Mouse (Mus musculus) adrenal gland, postnatal 0 days (tissue): Measurements from ENCODE around the gene Rnf130. TPM values are rescaled to one million over a fixed set of nuclear protein-coding genes. Genes with fewer than 3 reads are reported as not detected.

Experiments
- microRNA-seq: library from miRNA; unstranded; fragments of <30 nt; microRNA quantifications from one replicate; pipeline ENCODE4, GENCODE M21; 2016; ENCODE audit warnings: borderline replicate concordance; ENCODE audit not compliant: insufficient number of aligned reads
- polyA plus RNA-seq: library from polyadenylated mRNA; unstranded; fragments of >200 nt; fragmentation: Nextera tagmentation; extraction: Ambion mirVana; gene quantifications from 2 replicates; pipeline ENCODE4 v1.2.1, GENCODE M21; 2015

Gene Rnf130
- polyA plus RNA-seq = 102 and 120 TPM in 2 replicates

DNA sequence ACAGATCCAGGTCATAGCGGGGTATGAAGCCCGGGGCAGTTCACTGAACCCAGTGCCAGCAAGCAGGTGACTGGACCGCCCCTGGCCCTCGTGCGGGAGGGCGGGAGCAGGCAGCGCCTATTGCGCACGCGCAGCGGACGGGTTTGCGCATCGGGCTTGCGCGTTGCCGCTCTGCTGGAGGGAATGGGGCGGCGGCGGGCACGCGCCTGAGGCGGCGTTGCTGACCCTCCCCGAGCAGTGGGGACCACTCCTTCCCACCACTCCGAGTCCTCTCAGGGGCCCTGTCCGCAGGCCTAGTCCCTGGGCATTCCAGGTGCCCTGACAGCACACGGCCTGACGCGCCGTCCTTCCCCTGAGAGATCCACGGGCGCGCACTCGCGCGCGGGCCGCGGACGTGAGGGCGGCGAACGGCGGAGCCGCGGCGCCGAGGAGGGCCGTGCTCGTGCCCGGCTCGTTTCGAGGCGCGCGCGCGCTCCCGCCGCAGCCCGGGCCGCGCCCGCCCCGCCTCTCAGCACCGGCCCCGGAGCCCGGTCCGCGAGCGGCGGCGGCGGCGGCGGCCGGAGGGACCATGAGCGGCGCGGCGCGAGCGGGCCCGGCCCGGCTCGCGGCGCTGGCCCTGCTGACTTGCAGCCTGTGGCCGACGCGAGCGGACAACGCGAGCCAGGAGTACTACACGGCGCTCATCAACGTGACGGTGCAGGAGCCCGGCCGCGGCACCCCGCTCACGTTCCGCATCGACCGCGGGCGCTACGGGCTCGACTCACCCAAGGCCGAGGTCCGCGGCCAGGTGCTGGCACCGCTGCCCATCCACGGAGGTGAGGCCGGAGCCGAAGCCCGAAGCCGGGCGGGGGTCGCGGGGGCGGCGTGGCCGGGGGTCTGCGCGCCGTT lies at the start of gene Rnf130:
Gene Rnf130 (plus strand): TSS at position 514 of the 888 bp plus-strand sequence.

GRCm38 (mm10) chr11:50130811-50131766 lies 105.9 kb downstream of the Rnf130 start, which contains the start of gene Tbc1d9b:
Gene Tbc1d9b, plus strand, starts transcription at chr11:50131396.

Small RNA genes within 50 kb of the gene (microRNA-seq; reads per million reads assigned to microRNA genes)
- gene Mir340 = 143 reads per million, percentile 48 among the genes with 10 or more reads in this experiment

Other genes starting within 250 kb of the Rnf130 start
- 13.6 and 17.0 TPM in 2 replicates for gene Gfpt2, start 231.2 kb upstream of the Rnf130 start, polyA plus RNA-seq
- gene Mapk9, start 178.6 kb upstream of the Rnf130 start, polyA plus RNA-seq = 30.4 and 41.5 TPM in 2 replicates
- gene Rasgef1c, start 123.5 kb upstream of the Rnf130 start, polyA plus RNA-seq = 2.8 and 3.5 TPM in 2 replicates
- 33.1 and 63.4 TPM in 2 replicates for gene Tbc1d9b, start 106.0 kb downstream of the Rnf130 start, polyA plus RNA-seq
- 21.9 and 25.8 TPM in 2 replicates for gene Mrnip, start 149.1 kb downstream of the Rnf130 start, polyA plus RNA-seq
- 510 and 898 TPM in 2 replicates for gene Sqstm1, start 185.5 kb downstream of the Rnf130 start, polyA plus RNA-seq
- gene Mgat4b, start 185.5 kb downstream of the Rnf130 start, polyA plus RNA-seq = 69.7 and 122 TPM in 2 replicates
- 7.9 and 8.3 TPM in 2 replicates for gene Ltc4s, start 213.3 kb downstream of the Rnf130 start, polyA plus RNA-seq